Comparison of ENCODE assay signal across 18 mouse cellular contexts in the genomic region with DNA sequence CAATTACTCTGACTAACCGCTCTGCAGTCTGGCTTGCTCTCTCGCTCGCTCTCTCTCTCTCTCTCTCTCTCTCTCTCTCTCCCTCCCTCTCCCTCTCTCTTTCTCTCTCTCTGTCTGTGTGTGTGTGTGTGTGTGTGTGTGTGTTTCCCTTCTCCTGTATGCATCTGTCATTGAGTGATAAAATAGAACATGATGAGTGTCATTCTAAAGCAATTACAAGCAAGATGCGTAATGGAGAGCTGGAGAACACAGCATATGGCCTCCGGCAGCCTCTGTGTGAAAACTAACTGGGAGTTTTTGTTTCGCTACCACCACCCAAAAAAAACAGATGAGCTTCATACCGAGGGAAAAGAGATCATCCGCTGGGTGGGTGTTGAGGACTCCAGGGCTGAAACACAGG. TPM values are rescaled to one million over a fixed set of nuclear protein-coding genes. Genes with fewer than 3 reads are reported as not detected.
DNase-seq lines count a peak whose midpoint lies in the region; ATAC-seq and TF ChIP-seq lines count a peak whose summit lies in the region.
"Had no signal": no experiment of that assay in that cellular context is flagged by ENCODE, and none has a peak within 500 bp of the region (broad histone marks: within the 10 kb centered on the region; RNA-seq: fewer than 3 reads in every experiment).

No protein-coding gene starts in this region.

- H3K9ac ChIP-seq in midbrain, postnatal 0 days (replicated peaks; ENCODE audit: low read length, poor library complexity, severe bottlenecking) = no peak overlapping the region
- no peak overlapping the region for H3K9ac ChIP-seq in midbrain, embryonic 16.5 days (ENCODE audit: low read depth, low read length)
- H3K9ac ChIP-seq in hindbrain, embryonic 14.5 days = no peak overlapping the region
- no peak overlapping the region for H3K9ac ChIP-seq in neural tube, embryonic 14.5 days (replicated peaks; ENCODE audit: low read depth, low read length)
- H3K9ac ChIP-seq: embryonic facial prominence, embryonic 12.5 days; intestine, embryonic 15.5 days had no signal

- H3K4me1 ChIP-seq in midbrain, postnatal 0 days (ENCODE audit: insufficient read depth, low read length) = peaks cover 17% of the 10 kb centered on the region
- H3K4me1 ChIP-seq in midbrain, embryonic 16.5 days (ENCODE audit: control insufficient read depth, insufficient read depth, low read length) = peaks cover 25% of the 10 kb centered on the region
- H3K4me1 ChIP-seq in hindbrain, embryonic 14.5 days (replicated peaks; ENCODE audit: control insufficient read depth, insufficient read depth, low read length) = peaks cover 36% of the 10 kb centered on the region
- peaks cover 11% of the 10 kb centered on the region; the same call in 1 of the 2 replicates for H3K4me1 ChIP-seq in neural tube, embryonic 14.5 days (ENCODE audit: control insufficient read depth, insufficient read depth, low read length)
- H3K4me1 ChIP-seq: intestine, embryonic 15.5 days had no signal

- H3K4me2 ChIP-seq in midbrain, postnatal 0 days (ENCODE audit: low read depth, low read length, poor library complexity, severe bottlenecking) = no peak overlapping the region
- H3K4me2 ChIP-seq in midbrain, embryonic 16.5 days (ENCODE audit: low read length) = no peak overlapping the region
- H3K4me2 ChIP-seq in hindbrain, embryonic 14.5 days (replicated peaks) = 0 out of 2 replicates have a peak overlapping the region, but pooled peaks have one; percentile 1
- no peak overlapping the region for H3K4me2 ChIP-seq in neural tube, embryonic 14.5 days (ENCODE audit: low read depth, low read length)
- H3K4me2 ChIP-seq: embryonic facial prominence, embryonic 12.5 days; intestine, embryonic 15.5 days had no signal

- no peaks in the 10 kb centered on the region for H3K9me3 ChIP-seq in midbrain, postnatal 0 days (ENCODE audit: low read length)
- H3K9me3 ChIP-seq in midbrain, embryonic 16.5 days (replicated peaks; ENCODE audit: control insufficient read depth, low read length, poor library complexity, severe bottlenecking) = no peaks in the 10 kb centered on the region
- no peaks in the 10 kb centered on the region for H3K9me3 ChIP-seq in hindbrain, embryonic 14.5 days (ENCODE audit: control insufficient read depth, low read length)
- no peaks in the 10 kb centered on the region for H3K9me3 ChIP-seq in neural tube, embryonic 14.5 days (ENCODE audit: control insufficient read depth, low read length)
- H3K9me3 ChIP-seq: embryonic facial prominence, embryonic 12.5 days; intestine, embryonic 15.5 days had no signal

- H3K4me3 ChIP-seq in midbrain, postnatal 0 days (ENCODE audit: low read depth, low read length) = no peak overlapping the region
- no peak overlapping the region for H3K4me3 ChIP-seq in midbrain, embryonic 16.5 days (ENCODE audit: low read depth, low read length)
- no peak overlapping the region for H3K4me3 ChIP-seq in hindbrain, embryonic 14.5 days (replicated peaks; ENCODE audit: low read length)
- H3K4me3 ChIP-seq in neural tube, embryonic 14.5 days (ENCODE audit: low read depth, low read length) = no peak overlapping the region
- H3K4me3 ChIP-seq: embryonic facial prominence, embryonic 12.5 days; intestine, embryonic 15.5 days had no signal

- no peaks in the 10 kb centered on the region for H3K36me3 ChIP-seq in midbrain, postnatal 0 days (ENCODE audit: insufficient read depth, low read length)
- H3K36me3 ChIP-seq in midbrain, embryonic 16.5 days (ENCODE audit: control insufficient read depth, insufficient read depth, low read length) = no peaks in the 10 kb centered on the region
- H3K36me3 ChIP-seq in hindbrain, embryonic 14.5 days (replicated peaks; ENCODE audit: control insufficient read depth, insufficient read depth) = no peaks in the 10 kb centered on the region
- no peaks in the 10 kb centered on the region for H3K36me3 ChIP-seq in neural tube, embryonic 14.5 days (ENCODE audit: control insufficient read depth, insufficient read depth, low read length)
- H3K36me3 ChIP-seq: embryonic facial prominence, embryonic 12.5 days; intestine, embryonic 15.5 days had no signal

- DNase-seq in frontal cortex, postnatal 25 days (ENCODE audit: low spot score in 2 of 2) = no peak
- DNase-seq in midbrain, postnatal 0 days (ENCODE audit: low spot score) = peak; percentile 30
- no peak for DNase-seq in hindbrain, embryonic 14.5 days (ENCODE audit: low spot score)
- DNase-seq in cerebellum, adult 18-20 months = no peak
- DNase-seq in heart, adult 9 months (ENCODE audit: low spot score in 2 of 2) = no peak
- DNase-seq: adrenal gland, postnatal 36 days; gastrocnemius, postnatal 10 days; heart, postnatal 10 days; lung, adult 2 months; thymus, postnatal 4 days had no signal

- no peaks in the 10 kb centered on the region for H3K27me3 ChIP-seq in midbrain, postnatal 0 days (ENCODE audit: insufficient read depth, low read length)
- no peaks in the 10 kb centered on the region for H3K27me3 ChIP-seq in midbrain, embryonic 16.5 days (ENCODE audit: control insufficient read depth, insufficient read depth, low read depth, low read length)
- no peaks in the 10 kb centered on the region for H3K27me3 ChIP-seq in hindbrain, embryonic 14.5 days (ENCODE audit: control insufficient read depth, insufficient read depth, low read length)
- H3K27me3 ChIP-seq in neural tube, embryonic 14.5 days (ENCODE audit: control insufficient read depth, insufficient read depth, low read length) = no peaks in the 10 kb centered on the region
- H3K27me3 ChIP-seq: intestine, embryonic 15.5 days; Patski had no signal

- 47% methylated on average over 8 of the region's 8 CpGs for WGBS in midbrain, postnatal 0 days
- WGBS in midbrain, embryonic 16.5 days = 46% methylated on average over 8 of the region's 8 CpGs
- 29% methylated on average over 8 of the region's 8 CpGs for WGBS in hindbrain, embryonic 14.5 days
- WGBS in neural tube, embryonic 14.5 days = 46% methylated on average over 8 of the region's 8 CpGs

- no peak overlapping the region for H3K27ac ChIP-seq in midbrain, postnatal 0 days (ENCODE audit: low read depth, low read length)
- no peak overlapping the region for H3K27ac ChIP-seq in midbrain, embryonic 16.5 days (ENCODE audit: low read length)
- peak overlapping the region; percentile 52 for H3K27ac ChIP-seq in hindbrain, embryonic 14.5 days
- peak overlapping the region; percentile 22; the same call in 1 of the 2 replicates for H3K27ac ChIP-seq in neural tube, embryonic 14.5 days (ENCODE audit: low read depth, low read length)
- H3K27ac ChIP-seq: embryonic facial prominence, embryonic 12.5 days; intestine, embryonic 15.5 days; macrophage; stomach, postnatal 0 days had no signal

- TF ChIP-seq CTCF in midbrain, postnatal 0 days (IDR thresholded peaks at IDR 0.05) = no peak

- peak; percentile 54 for ATAC-seq in frontal cortex, adult (ENCODE audit: low TSS enrichment)
- ATAC-seq in midbrain, postnatal 0 days (ENCODE audit: low FRiP score) = peak; percentile 24; the same call in 1 of the 2 replicates
- no peak for ATAC-seq in midbrain, embryonic 16.5 days
- peak; percentile 24; the same call in 1 of the 2 replicates for ATAC-seq in hindbrain, embryonic 14.5 days (ENCODE audit: low FRiP score)
- ATAC-seq in neural tube, embryonic 14.5 days (ENCODE audit: low read depth) = 0 out of 2 replicates have a peak, but pooled peaks have one; percentile 13
- ATAC-seq: intestine, embryonic 15.5 days had no signal

RNA-seq across cellular contexts. Expression of a gene that starts 29.3 kb away (rescaled TPM):
- 67.4 and 80.5 TPM in 2 replicates for total RNA-seq in midbrain, postnatal 0 days (2014; rRNA removed)
- 9.6 and 10.6 TPM in 2 replicates for polyA plus RNA-seq in midbrain, postnatal 0 days (2015; fragmentation: Nextera tagmentation; extraction: Ambion mirVana)
- 11.6 TPM in 2 replicates for polyA plus RNA-seq in midbrain, embryonic 16.5 days (2015; fragmentation: Nextera tagmentation; extraction: Ambion mirVana)
- polyA plus RNA-seq in hindbrain, embryonic 14.5 days (2014; fragmentation: Nextera tagmentation; extraction: Ambion mirVana) = 11.7 and 12.3 TPM in 2 replicates
- 9.5 and 11.6 TPM in 2 replicates for polyA plus RNA-seq in neural tube, embryonic 14.5 days (2014; fragmentation: Nextera tagmentation; extraction: Ambion mirVana)
- polyA plus RNA-seq: macrophage had no signal

Comparison
In these comparisons a context has a peak if more than half of its experiments do, and no peak if none do; other contexts are left out.
1. H3K27ac ChIP-seq: peak in hindbrain, embryonic 14.5 days (single experiment) and neural tube, embryonic 14.5 days (single experiment); none in midbrain, postnatal 0 days (single experiment) and midbrain, embryonic 16.5 days (single experiment).